Mouse (Mus musculus) kidney, adult 2 months (tissue): ENCODE results near the gene Trf.

Experiments used
- CTCF ChIP-seq: fragments of 200-500 bp; conservative IDR thresholded peaks from 2 replicates; pipeline ENCODE4 v1.5.1; 2011; ENCODE audit warnings: low read depth, mild to moderate bottlenecking, control low read depth, low read length, moderate library complexity, mixed read lengths; ENCODE audit not compliant: insufficient read depth, insufficient read length
- POLR2A ChIP-seq: fragments of 200-500 bp; IDR thresholded peaks from one replicate; pipeline ENCODE4 v1.6.1; 2011; ENCODE audit warnings: low read depth, low read length, control low read depth

DNA sequence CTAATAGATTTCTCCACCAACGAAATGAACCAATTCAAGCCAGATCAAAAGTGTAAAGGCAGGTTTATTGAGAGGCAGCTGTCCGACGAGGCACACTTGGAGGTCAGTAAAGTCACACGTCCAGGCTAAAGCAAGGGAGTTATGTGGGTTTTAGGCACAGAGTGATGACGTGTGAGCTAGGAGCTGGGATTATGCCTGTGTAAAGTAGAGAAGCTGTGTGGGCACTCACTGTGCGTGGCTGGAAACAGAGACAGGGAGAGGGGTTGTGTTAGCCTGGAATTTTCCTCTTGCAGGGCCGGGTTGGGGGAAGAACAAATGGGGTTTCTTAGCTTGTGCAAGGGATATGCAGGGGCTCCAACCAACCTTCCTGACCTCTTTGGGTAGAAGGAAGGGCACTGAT lies 61.5 kb downstream of the Trf start:
- no peak for TF ChIP-seq CTCF
- TF ChIP-seq POLR2A: no peak
